14 mouse cellular contexts compared by ENCODE assay signal in genomic region chr15:62334256-62335009, GRCm38 (mm10).
DNase-seq lines count a peak whose midpoint lies in the region; ATAC-seq and TF ChIP-seq lines count a peak whose summit lies in the region.
"Had no signal": no experiment of that assay in that cellular context is flagged by ENCODE, and none has a peak within 500 bp of the region (broad histone marks: within the 10 kb centered on the region; RNA-seq: fewer than 3 reads in every experiment).

No protein-coding gene starts in this region.

- WGBS in heart, embryonic 10.5 days = 92% methylated on average over 4 of the region's 4 CpGs
- 87% methylated on average over 4 of the region's 4 CpGs for WGBS in lung, adult 2 months

- TF ChIP-seq CTCF in lung, adult 2 months (IDR thresholded peaks at IDR 0.05; ENCODE audit: insufficient read depth, low read length) = no peak
- TF ChIP-seq CTCF in Patski (IDR thresholded peaks at IDR 0.05) = peak; percentile 40

- peak; percentile 12 to 23 for DNase-seq in heart, adult 9 months (ENCODE audit: low spot score in 2 of 2)
- DNase-seq in heart, embryonic 10.5 days (ENCODE audit: low spot score) = no peak
- peak; percentile 15 for DNase-seq in lung, postnatal 36 days
- no peak for DNase-seq in lung, adult 2 months
- DNase-seq in Patski (ENCODE audit: low read depth, low spot score) (peak; percentile 73), MN1 (ENCODE audit: low spot score) (no peak)
- peak; percentile 34 for DNase-seq in skeletal muscle tissue, adult 2 months (ENCODE audit: low read depth, low spot score)
- DNase-seq in ovary, adult 18-20 months (ENCODE audit: low spot score) = no peak
- DNase-seq: cerebellum, adult 11 months; kidney, postnatal 10 days; lung, adult 18-20 months; thymus, postnatal 36 days had no signal

- H3K36me3 ChIP-seq in heart, embryonic 10.5 days = no peaks in the 10 kb centered on the region

- H3K27me3 ChIP-seq in heart, embryonic 10.5 days (ENCODE audit: insufficient read depth, poor library complexity, severe bottlenecking) = no peaks in the 10 kb centered on the region
- H3K27me3 ChIP-seq in Patski = no peaks in the 10 kb centered on the region
- H3K27me3 ChIP-seq: forebrain, embryonic 13.5 days had no signal

- ATAC-seq in Patski = peak; percentile 92
- ATAC-seq: activated CD4-positive, CD25-positive, alpha-beta regulatory T cell, adult 4 months; forebrain, embryonic 13.5 days had no signal

- in situ Hi-C loops in Patski (cut with MboI; ENCODE audit: low pct_unique_long_range_greater_than_20kb) = no loop called here

- POLR2A ChIA-PET in Patski (lab: Charles Lee) = interaction anchor here (0.5 to 0.6 kb wide), 2 partner anchors 90 to 348 kb away, joined by 3 to 8 read pairs; no protein-coding TSS in a partner anchor

- TF ChIP-seq POLR2A in lung, adult 2 months (IDR thresholded peaks at IDR 0.05; ENCODE audit: borderline replicate concordance, extremely low read depth, low read depth, low read length) = no peak

- no peak overlapping the region for H3K27ac ChIP-seq in heart, embryonic 10.5 days
- H3K27ac ChIP-seq: forebrain, embryonic 13.5 days had no signal

- no peak overlapping the region for H3K4me3 ChIP-seq in heart, embryonic 10.5 days
- H3K4me3 ChIP-seq in lung, adult 2 months (replicated peaks; ENCODE audit: extremely low read depth, low read depth, low read length) = no peak overlapping the region
- H3K4me3 ChIP-seq: forebrain, embryonic 13.5 days had no signal

- CTCF ChIA-PET in Patski (lab: Charles Lee) = interaction anchor here (1.2 kb wide), 1 partner anchor 9 kb away, joined by 3 read pairs; no protein-coding TSS in a partner anchor

- H3K4me1 ChIP-seq in heart, embryonic 10.5 days = no peaks in the 10 kb centered on the region; the same call in 1 of the 2 replicates
- no peaks in the 10 kb centered on the region for H3K4me1 ChIP-seq in lung, adult 2 months (ENCODE audit: control insufficient read depth, insufficient read depth, low read length)
- H3K4me1 ChIP-seq: forebrain, embryonic 13.5 days had no signal

- H3K9me3 ChIP-seq in heart, embryonic 10.5 days = no peaks in the 10 kb centered on the region
- H3K9me3 ChIP-seq: forebrain, embryonic 13.5 days had no signal

Comparison
In these comparisons a context has a peak if more than half of its experiments do, and no peak if none do; other contexts are left out.
1. DNase-seq: peak in heart, adult 9 months (2 of 2), lung, postnatal 36 days (single experiment), Patski (single experiment) and skeletal muscle tissue, adult 2 months (single experiment); none in heart, embryonic 10.5 days (single experiment), lung, adult 2 months (single experiment), ovary, adult 18-20 months (single experiment) and MN1 (single experiment).